Mouse (Mus musculus): Measurements from ENCODE around the gene Chmp1a.
"Not testable (repeated sequence)": the region's sequence is repeated elsewhere in the genome, so short reads cannot be mapped to it uniquely, and the experiment has no call there.

The Chmp1a gene

GRCm38 (mm10) chr8:123231742-123232141 lies 19.2 kb upstream of the Chmp1a start:
- DNase-seq (ENCODE audit: low spot score in 2 of 2) = no peak

GRCm38 (mm10) chr8:123230326-123230725 lies 17.8 kb upstream of the Chmp1a start:
- not testable (repeated sequence) for DNase-seq (ENCODE audit: low spot score in 2 of 2)

DNA sequence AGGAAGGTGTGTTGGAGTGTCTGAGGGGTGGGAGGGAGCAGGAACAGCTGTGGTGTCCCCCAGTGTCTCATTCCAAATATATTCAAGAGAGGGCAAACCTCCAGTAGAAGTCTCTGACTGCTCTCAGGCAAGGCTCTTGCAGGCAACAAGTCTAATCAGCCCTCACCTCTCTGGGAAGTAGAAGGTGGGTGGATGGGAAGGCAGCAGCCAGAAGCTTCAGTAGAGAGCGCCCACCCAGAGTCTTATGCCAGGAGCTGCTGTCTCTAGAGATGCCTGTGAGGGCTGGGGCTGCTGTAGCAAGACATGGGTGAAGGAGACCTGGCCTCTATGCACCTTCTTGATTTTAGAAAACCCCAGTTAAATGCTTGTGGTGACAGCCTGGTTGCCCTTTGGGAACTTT lies 15.9 kb upstream of the Chmp1a start:
- DNase-seq (ENCODE audit: low spot score in 2 of 2) = no peak

GRCm38 (mm10) chr8:123224278-123225266 lies 12.0 kb upstream of the Chmp1a start, which contains the start of gene Cdk10:
Cdk10 (plus strand) TSS chr8:123224842.
- peak; percentile 87 to 96 for DNase-seq (ENCODE audit: low spot score in 2 of 2)

DNA sequence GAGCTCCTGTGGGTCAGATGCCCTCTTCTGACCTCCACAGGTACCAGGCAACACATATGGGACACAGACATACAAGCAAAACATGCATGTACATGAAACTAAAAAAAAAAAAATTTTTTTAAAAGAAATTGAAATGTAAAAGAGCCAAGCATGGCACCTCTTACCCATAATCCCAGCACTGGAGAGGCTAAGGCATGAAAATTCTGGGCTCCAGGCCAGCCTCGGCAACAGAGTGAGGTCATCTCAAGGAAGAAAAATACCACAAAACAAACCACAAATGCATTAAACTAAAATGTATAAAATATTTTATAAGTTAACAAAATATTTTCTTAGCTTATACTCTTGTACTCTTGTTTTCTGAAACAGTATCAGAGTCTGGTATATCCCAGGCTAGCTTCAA lies 8.4 kb upstream of the Chmp1a start:
- no peak for DNase-seq (ENCODE audit: low spot score in 2 of 2)

DNA sequence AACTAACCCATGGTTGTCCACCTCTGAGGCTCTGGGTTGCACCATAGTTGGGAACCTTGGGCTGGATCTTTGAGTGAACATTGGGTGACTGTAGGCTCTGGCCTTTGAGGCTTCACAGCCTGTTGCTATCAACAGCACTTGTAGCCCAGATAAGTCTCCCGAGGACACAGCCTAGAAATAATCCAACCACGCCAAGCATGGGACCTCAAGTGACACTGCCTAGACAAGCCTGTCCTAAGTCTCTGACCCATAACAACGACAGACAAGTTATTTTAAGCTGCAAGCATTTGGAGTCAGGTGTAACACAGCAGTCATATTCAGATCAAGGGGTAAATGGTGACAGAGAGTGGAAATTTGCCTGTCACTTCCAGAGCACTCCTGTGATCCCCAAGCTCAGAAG lies 2.9 kb upstream of the Chmp1a start:
- DNase-seq (ENCODE audit: low spot score in 2 of 2) = no peak

DNA sequence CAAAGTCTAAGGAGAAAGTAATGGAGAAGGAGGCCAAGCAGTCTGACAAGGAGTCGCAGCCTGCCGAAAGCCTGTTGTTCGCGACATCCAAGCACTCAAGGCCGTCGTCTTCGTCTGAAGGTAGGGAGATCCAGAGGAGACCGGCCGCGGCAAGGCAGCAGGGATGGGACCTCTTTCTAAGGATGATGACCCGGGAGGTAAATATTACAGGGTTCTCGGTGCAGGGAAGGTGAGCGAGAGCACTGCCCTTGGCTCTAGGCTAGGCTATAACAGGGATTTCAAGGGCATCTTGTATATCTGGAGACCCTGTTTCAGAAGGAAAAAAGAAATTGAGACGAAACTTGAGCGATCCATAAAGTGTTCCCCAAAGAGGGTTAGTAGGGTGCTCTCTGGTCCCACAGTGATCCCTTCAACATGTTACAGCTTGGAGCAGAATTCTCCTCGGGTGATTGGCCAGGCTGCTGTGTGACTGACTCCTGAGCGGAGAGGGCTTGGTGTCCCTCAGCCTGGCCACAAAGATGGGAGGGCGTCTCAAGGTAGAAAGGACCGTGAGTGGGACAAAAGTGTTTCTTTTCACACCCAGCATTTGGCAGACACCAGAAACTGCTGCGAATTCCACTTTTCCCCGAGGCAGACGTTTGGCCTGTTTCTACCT lies 682 bp upstream of the Chmp1a start:
- DNase-seq (ENCODE audit: low spot score in 2 of 2) = no peak

DNA sequence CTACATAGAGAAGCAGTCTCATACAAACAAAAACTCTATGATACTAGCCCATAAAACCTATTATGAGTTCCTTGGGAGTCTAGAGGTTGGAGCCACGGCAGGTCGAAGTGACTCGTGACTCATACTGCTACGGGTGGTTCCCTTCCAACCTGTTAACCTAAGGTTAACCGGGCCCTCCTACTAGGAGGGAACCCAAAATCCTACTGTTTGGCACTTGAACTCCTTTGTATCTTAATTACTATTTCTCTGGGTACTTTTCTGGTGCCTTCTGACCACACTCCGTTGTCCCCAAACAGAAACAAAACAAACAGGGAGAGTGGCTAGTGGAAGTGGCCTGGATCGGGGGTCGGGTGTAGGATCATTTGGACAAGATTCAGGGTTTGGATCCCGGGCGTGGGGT lies 687 bp downstream of the Chmp1a start:
- DNase-seq (ENCODE audit: low spot score in 2 of 2) = no peak

GRCm38 (mm10) chr8:123203571-123203970 lies 9.0 kb downstream of the Chmp1a start:
- DNase-seq (ENCODE audit: low spot score in 2 of 2) = no peak

DNA sequence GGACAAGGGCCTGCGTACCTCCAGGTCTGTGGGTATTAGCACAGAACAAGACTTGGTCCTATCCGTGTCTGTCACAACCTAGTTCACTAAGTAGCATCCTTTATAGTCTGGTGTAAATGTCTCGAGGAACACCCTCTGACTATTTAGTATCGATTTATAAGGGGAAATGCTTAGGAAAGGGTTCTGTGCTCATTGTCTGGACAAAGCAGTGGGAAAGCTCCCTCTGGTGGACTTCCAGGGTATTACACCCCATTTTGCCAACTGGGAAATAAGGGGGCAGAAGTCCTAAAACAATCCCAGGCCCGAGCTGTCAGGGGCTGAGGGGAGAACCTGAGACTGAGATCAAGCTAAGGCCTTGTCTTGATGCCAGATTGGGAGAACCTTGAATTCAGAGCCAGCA lies 10.3 kb downstream of the Chmp1a start:
- DNase-seq (ENCODE audit: low spot score in 2 of 2) = peak; percentile 57 to 82

- DNase-seq (ENCODE audit: low spot score in 2 of 2) = no peak
Measured at GRCm38 (mm10) chr8:123199864-123200263, 12.7 kb downstream of the Chmp1a start.

- not testable (repeated sequence) for DNase-seq (ENCODE audit: low spot score in 2 of 2)
Measured at GRCm38 (mm10) chr8:123197016-123197415, 15.5 kb downstream of the Chmp1a start.

DNA sequence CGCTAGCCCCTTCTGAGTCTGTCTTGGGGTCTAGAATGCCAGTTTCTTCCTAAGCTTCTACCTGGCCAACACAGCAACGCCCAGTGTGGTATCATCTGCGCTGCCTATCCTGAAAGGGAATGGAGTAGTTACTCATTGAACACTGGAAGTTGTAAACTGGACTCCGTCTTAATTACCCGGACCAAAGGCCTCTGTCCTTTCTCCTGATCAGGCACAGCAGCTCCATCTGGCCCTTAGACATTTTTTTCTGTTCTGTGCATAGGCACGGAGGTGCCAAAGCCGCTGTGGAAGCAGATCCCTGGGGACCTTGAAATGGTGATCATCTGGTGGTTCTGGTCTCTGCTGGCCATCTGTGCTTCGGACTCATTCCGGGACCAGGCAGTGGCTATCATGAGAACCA lies 18.8 kb downstream of the Chmp1a start:
- no peak for DNase-seq (ENCODE audit: low spot score in 2 of 2)

GRCm38 (mm10) chr8:123191908-123192307 lies 20.7 kb downstream of the Chmp1a start:
- no peak for DNase-seq (ENCODE audit: low spot score in 2 of 2)

DNA sequence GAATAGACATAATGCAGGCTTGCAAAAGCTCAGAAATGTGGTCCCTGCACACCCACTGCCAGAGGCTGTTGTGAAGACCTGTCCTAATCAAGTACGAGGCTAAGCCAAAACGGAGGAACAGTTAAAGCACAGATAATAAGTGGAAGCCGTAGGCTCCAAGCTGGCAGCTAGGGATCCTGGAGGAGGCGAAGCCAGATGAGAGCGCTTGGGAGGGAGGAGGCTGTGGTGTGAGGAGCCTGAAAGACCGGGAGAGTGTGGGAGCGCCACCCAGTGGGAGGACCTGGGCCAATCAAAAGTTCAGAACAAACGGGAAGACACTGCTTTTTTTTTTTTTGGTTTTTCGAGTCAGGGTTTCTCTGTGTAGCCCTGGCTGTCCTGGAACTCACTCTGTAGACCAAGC lies 21.9 kb downstream of the Chmp1a start:
- DNase-seq (ENCODE audit: low spot score in 2 of 2) = peak; percentile 72 to 85

DNA sequence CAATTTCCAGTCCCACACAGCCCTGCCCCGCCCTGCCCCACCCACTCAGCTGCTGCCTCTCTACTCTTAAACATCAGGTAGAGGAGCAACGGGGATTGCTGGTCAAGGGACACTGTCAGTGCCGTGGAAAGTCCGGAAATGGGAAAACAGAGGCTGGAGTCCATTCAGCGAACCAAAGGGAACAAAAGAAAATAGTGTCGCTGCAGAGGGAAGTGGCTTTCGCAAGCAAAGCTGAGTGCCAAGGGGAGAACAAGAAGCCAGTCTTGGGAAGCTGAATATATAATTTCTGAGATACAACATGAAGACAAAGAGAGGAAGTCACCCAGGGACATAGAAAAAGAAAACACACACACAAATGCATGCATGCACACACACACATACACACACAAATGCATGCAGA lies 23.7 kb downstream of the Chmp1a start:
- no peak for DNase-seq (ENCODE audit: low spot score in 2 of 2)

- DNase-seq (ENCODE audit: low spot score in 2 of 2) = no peak
Measured at GRCm38 (mm10) chr8:123188006-123188405, 24.6 kb downstream of the Chmp1a start.

- peak in 1 of 2 experiments; percentile 65 for DNase-seq (ENCODE audit: low spot score in 2 of 2)
Measured at GRCm38 (mm10) chr8:123185566-123186409, 26.8 kb downstream of the Chmp1a start, which contains the start of gene Dpep1. Dpep1 (plus strand) TSS chr8:123186242.

GRCm38 (mm10) chr8:123181391-123181790 lies 31.2 kb downstream of the Chmp1a start:
- no peak for DNase-seq (ENCODE audit: low spot score in 2 of 2)

DNA sequence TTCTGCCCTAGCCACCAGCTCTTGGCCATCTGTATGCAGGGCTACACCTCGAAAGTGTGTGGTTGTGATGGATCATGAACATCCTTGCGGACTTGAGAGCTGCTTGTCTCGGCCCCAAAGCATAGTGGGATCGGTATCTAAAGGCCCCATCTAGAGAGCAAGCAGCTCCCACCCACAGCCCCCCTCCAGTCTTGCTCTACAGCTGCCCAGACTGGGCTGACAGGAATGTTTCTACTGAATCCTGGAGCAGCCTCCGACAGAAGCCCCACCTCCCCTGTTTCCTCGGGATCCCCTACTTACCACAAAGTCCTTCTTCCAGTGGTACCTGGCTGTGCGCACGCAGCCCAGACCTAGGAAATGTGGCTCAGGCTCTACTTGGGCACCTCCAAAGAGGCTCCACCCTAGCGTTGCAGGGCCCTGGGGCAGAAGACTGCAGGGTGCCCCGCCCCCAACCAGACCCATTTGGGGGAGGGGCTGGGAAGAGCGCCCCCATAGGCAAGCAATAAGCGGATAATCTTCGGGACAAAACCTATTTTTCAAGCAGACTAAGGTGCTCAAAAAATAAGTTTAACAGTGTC lies 54.6 kb downstream of the Chmp1a start, which contains the start of gene Sult5a1:
Gene Sult5a1 (minus strand): TSS at position 428 of the 578 bp plus-strand sequence.
- DNase-seq (ENCODE audit: low spot score in 2 of 2) = no peak

DNA sequence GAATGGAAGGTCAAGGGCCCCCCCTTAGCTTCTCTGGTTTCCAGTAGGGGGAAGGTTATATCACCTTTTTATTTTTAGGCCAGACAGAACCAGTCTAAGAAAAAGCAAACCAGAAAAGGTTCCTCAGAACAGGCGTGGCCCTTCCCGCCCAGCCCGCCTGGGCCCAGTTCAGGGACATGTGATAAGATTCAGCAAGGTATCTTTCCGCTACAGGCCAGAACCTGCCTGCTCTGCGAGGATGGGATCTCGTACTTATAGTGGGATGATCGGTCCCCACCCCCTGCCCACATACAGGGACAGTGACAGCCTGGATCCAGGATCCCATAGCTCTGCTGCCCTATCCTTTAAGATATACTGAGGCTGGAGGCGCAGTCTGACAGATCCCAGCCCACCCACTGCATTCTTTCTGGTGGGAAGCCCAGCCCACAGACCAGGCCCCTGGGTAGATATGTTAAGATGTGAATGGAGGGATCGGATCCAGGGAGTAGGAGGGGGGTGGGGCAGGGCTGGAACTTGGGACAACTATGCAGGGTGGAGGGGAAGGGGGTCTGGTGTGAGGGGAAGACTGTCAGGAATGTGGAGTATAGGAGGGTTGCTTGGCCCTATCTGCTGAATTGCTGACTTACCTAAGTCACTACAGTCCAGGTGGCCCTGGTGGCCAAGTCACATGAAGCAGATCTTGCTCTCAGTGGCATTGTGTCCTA lies 56.3 kb downstream of the Chmp1a start:
- no peak for DNase-seq (ENCODE audit: low spot score in 2 of 2)

Data from urinary bladder, postnatal 4 days (tissue).